Mouse (Mus musculus) hindbrain, embryonic 10.5 days (tissue): ENCODE data around the gene Sar1a. TPM values are rescaled to one million over a fixed set of nuclear protein-coding genes. Genes with fewer than 3 reads are reported as not detected.

Source experiments
- DNase-seq: peaks from one replicate; pipeline ENCODE4 v3.0.0-alpha.2; 2017; ENCODE audit warnings: low spot score
- H3K27ac ChIP-seq: fragments of 300-500 bp; sonication (generic); 2 replicates; pipeline ENCODE4 v1.5.1; 2016; ENCODE audit warnings: mild to moderate bottlenecking, moderate library complexity
- H3K27me3 ChIP-seq: fragments of 300-500 bp; sonication (generic); 2 replicates; pipeline ENCODE4 v1.6.1; 2016; ENCODE audit warnings: mild to moderate bottlenecking; ENCODE audit not compliant: poor library complexity, insufficient read depth, severe bottlenecking
- H3K36me3 ChIP-seq: fragments of 300-500 bp; sonication (generic); 2 replicates; pipeline ENCODE4 v1.6.1; 2016; ENCODE audit warnings: mild to moderate bottlenecking, moderate library complexity
- H3K4me1 ChIP-seq: fragments of 300-500 bp; sonication (generic); replicated peaks from 2 replicates; pipeline ENCODE4 v1.6.1; 2016; ENCODE audit warnings: mild to moderate bottlenecking
- H3K4me3 ChIP-seq: fragments of 300-500 bp; sonication (generic); 2 replicates; pipeline ENCODE4 v1.5.1; 2016; ENCODE audit warnings: mild to moderate bottlenecking, moderate library complexity
- H3K9me3 ChIP-seq: fragments of 300-500 bp; sonication (generic); 2 replicates; pipeline ENCODE4 v1.6.1; 2016; ENCODE audit warnings: mild to moderate bottlenecking, moderate library complexity
- WGBS: fragments of 180-500 bp; shearing (Covaris S2); methylation state at CpG from one replicate; pipeline ENCODE4 v1.1.7; 2016; 5-methylcytosine and 5-hydroxymethylcytosine counted together
- polyA plus RNA-seq: library from polyadenylated mRNA; unstranded; fragments of >200 nt; fragmentation: Nextera tagmentation; extraction: Ambion mirVana; gene quantifications from 2 replicates; pipeline ENCODE4 v1.2.1, GENCODE M21; 2016

Sar1a gene
- polyA plus RNA-seq, 1 experiment from 2014 or later, result 229 TPM

GRCm38 (mm10) chr10:61695703-61696559, 15.8 kb downstream of the Sar1a start:
- H3K9me3 ChIP-seq, result no peaks in the 10 kb centered on the region
- peak overlapping the region; percentile 86 for H3K27ac ChIP-seq
- peaks cover 23% of the 10 kb centered on the region for H3K4me1 ChIP-seq
- WGBS, result under 1% methylated on average over 111 of the region's 111 CpGs
- H3K4me3 ChIP-seq, result peak overlapping the region; percentile 83
- peaks cover 52% of the 10 kb centered on the region for H3K36me3 ChIP-seq
- no peak for DNase-seq
- H3K27me3 ChIP-seq, result no peaks in the 10 kb centered on the region

GRCm38 (mm10) chr10:61696560-61696823, 16.4 kb downstream of the Sar1a start:
- H3K9me3 ChIP-seq, result no peaks in the 10 kb centered on the region

GRCm38 (mm10) chr10:61697028-61697427, 16.9 kb downstream of the Sar1a start:
- Histone ChIP-seq H3K27me3 (no peaks in the 10 kb centered on the region), H3K4me3 (peak overlapping the region; percentile 83), H3K27ac (no peak overlapping the region), H3K36me3 (peaks cover 52% of the 10 kb centered on the region), H3K4me1 (peaks cover 23% of the 10 kb centered on the region), H3K9me3 (no peaks in the 10 kb centered on the region)
- 93% methylated on average over 2 of the region's 2 CpGs for WGBS
- DNase-seq, result no peak

More at GRCm38 (mm10) chr10:61696560-61696823, 16.4 kb downstream of the Sar1a start:
- H3K4me1 ChIP-seq, result peaks cover 23% of the 10 kb centered on the region
- WGBS, result 10% methylated on average over 19 of the region's 19 CpGs
- no peaks in the 10 kb centered on the region for H3K27me3 ChIP-seq
- peak overlapping the region; percentile 83 for H3K4me3 ChIP-seq
- H3K36me3 ChIP-seq, result peaks cover 52% of the 10 kb centered on the region
- peak overlapping the region; percentile 86; the same call in 1 of the 2 replicates for H3K27ac ChIP-seq
- DNase-seq, result no peak

GRCm38 (mm10) chr10:61704663-61705062, 24.6 kb downstream of the Sar1a start:
- 82% methylated on average over 4 of the region's 4 CpGs for WGBS
- H3K4me1 ChIP-seq, result no peaks in the 10 kb centered on the region
- H3K9me3 ChIP-seq, result no peaks in the 10 kb centered on the region
- no peak overlapping the region for H3K27ac ChIP-seq
- no peak for DNase-seq
- H3K4me3 ChIP-seq, result no peak overlapping the region
- H3K27me3 ChIP-seq, result no peaks in the 10 kb centered on the region
- peaks cover 35% of the 10 kb centered on the region for H3K36me3 ChIP-seq

GRCm38 (mm10) chr10:61706412-61707375, 26.6 kb downstream of the Sar1a start:
- no peak for DNase-seq

GRCm38 (mm10) chr10:61713601-61714000, 33.5 kb downstream of the Sar1a start:
- Histone ChIP-seq H3K9me3 (no peaks in the 10 kb centered on the region), H3K27me3 (peaks cover 54% of the 10 kb centered on the region), H3K4me1 (peaks cover 15% of the 10 kb centered on the region), H3K36me3 (no peaks in the 10 kb centered on the region), H3K4me3 (no peak overlapping the region), H3K27ac (no peak overlapping the region)
- 70% methylated on average over 3 of the region's 3 CpGs for WGBS
- no peak for DNase-seq

More at GRCm38 (mm10) chr10:61706412-61707375, 26.6 kb downstream of the Sar1a start:
- no peak overlapping the region for H3K27ac ChIP-seq
- 77% methylated on average over 6 of the region's 6 CpGs for WGBS
- no peak overlapping the region for H3K4me3 ChIP-seq
- H3K36me3 ChIP-seq, result peaks cover 25% of the 10 kb centered on the region
- no peaks in the 10 kb centered on the region for H3K27me3 ChIP-seq
- no peaks in the 10 kb centered on the region for H3K4me1 ChIP-seq
- H3K9me3 ChIP-seq, result no peaks in the 10 kb centered on the region

- no peak overlapping the region for H3K4me3 ChIP-seq
- DNase-seq, result no peak
- peaks cover 15% of the 10 kb centered on the region for H3K4me1 ChIP-seq
- H3K27me3 ChIP-seq, result peaks cover 54% of the 10 kb centered on the region
- no peaks in the 10 kb centered on the region for H3K9me3 ChIP-seq
- H3K36me3 ChIP-seq, result no peaks in the 10 kb centered on the region
- WGBS, result 90% methylated on average over 4 of the region's 4 CpGs
- no peak overlapping the region for H3K27ac ChIP-seq
Observed at GRCm38 (mm10) chr10:61714146-61714545, 34.0 kb downstream of the Sar1a start.

- Histone ChIP-seq H3K4me1 (peaks cover 15% of the 10 kb centered on the region), H3K27ac (peak within 1 kb of the TSS; percentile 50; the same call in 1 of the 2 replicates), H3K4me3 (peak within 1 kb of the TSS; percentile 65), H3K36me3 (no peaks in the 10 kb centered on the region), H3K27me3 (peaks cover 54% of the 10 kb centered on the region), H3K9me3 (no peaks in the 10 kb centered on the region)
- 15% methylated on average over 36 of the region's 36 CpGs for WGBS
- DNase-seq, result peak; percentile 78
Observed at GRCm38 (mm10) chr10:61714771-61715461, 34.8 kb downstream of the Sar1a start, which contains the start of gene Aifm2. Aifm2 (plus strand) TSS chr10:61715263.

- Histone ChIP-seq H3K4me3 (peak overlapping the region; percentile 65), H3K9me3 (no peaks in the 10 kb centered on the region), H3K36me3 (no peaks in the 10 kb centered on the region), H3K4me1 (peaks cover 15% of the 10 kb centered on the region), H3K27me3 (peaks cover 54% of the 10 kb centered on the region), H3K27ac (0 out of 2 replicates have a peak overlapping the region, but pooled peaks have one; percentile 50)
- no peak for DNase-seq
- WGBS, result 3% methylated on average over 11 of the region's 11 CpGs
Observed at GRCm38 (mm10) chr10:61715462-61715837, 35.4 kb downstream of the Sar1a start.

- 76% methylated on average over 7 of the region's 7 CpGs for WGBS
Observed at GRCm38 (mm10) chr10:61715996-61716864, 36.1 kb downstream of the Sar1a start.

GRCm38 (mm10) chr10:61717406-61718296, 37.6 kb downstream of the Sar1a start:
- H3K27me3 ChIP-seq, result peaks cover 49% of the 10 kb centered on the region
- WGBS, result 90% methylated on average over 12 of the region's 12 CpGs
- H3K9me3 ChIP-seq, result no peaks in the 10 kb centered on the region
- no peak overlapping the region for H3K4me3 ChIP-seq
- H3K36me3 ChIP-seq, result no peaks in the 10 kb centered on the region
- DNase-seq, result no peak
- no peak overlapping the region for H3K27ac ChIP-seq
- H3K4me1 ChIP-seq, result peaks cover 15% of the 10 kb centered on the region

More at GRCm38 (mm10) chr10:61715996-61716864, 36.1 kb downstream of the Sar1a start:
- peaks cover 54% of the 10 kb centered on the region for H3K27me3 ChIP-seq
- H3K4me3 ChIP-seq, result peak overlapping the region; percentile 65; the same call in 1 of the 2 replicates
- H3K36me3 ChIP-seq, result no peaks in the 10 kb centered on the region
- H3K27ac ChIP-seq, result no peak overlapping the region
- DNase-seq, result no peak
- peaks cover 15% of the 10 kb centered on the region for H3K4me1 ChIP-seq
- H3K9me3 ChIP-seq, result no peaks in the 10 kb centered on the region
